Mouse (Mus musculus): ENCODE results near the gene Anapc10. TPM values are rescaled to one million over a fixed set of nuclear protein-coding genes. Genes with fewer than 3 reads are reported as not detected.
"Not testable (repeated sequence)": the region's sequence is repeated elsewhere in the genome, so short reads cannot be mapped to it uniquely, and the experiment has no call there.

Anapc10 gene
- polyA plus RNA-seq (2015; fragmentation: Nextera tagmentation; extraction: Ambion mirVana), result 40.6 and 48.4 TPM in 2 replicates

DNA sequence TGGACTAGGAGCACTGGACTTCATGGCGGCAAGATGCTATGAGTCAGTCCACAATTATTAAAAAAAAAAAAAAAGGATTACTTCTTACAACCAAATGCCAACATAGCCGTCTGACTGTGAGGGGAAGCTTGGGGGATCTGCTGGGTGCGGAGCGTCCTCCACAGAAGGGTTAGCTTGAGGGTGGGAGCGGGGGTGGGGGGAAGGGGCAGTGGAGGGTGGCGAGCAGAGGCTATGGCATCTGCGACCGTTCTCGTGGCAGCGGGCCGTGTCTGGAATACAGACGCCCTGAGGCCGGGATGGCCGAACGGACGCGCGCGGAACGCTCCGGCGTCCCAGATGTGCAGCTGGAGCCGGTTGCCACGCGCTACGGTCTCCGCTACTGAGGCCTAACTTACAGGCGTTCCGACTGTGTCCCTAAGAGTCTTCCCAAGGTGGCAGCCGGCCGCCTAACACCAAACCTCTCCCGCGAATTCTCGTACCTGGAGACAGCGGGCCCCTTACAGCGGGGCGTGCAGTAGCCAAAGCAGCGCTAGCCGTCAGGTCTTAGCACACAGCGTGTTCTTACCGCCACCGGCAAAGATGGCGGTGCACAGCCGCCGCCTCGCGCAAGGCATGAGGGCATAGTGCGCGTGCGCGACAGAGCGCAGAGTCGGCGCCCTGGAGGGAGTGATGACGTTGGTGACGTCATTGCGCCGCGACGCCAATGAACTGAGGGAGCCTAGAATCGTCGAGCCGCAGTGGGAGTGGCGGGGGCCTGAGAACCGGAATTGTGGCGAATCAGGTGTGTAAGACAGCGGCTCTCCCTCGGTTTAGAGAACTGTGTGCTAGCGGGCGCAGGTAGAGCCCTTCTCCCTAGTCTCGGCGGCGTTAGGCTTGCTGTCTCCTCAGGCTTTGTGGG is at the start of gene Anapc10, which contains the start of gene Abce1:
TSS of gene Anapc10 (plus strand) at position 757 of the 898 bp plus-strand sequence.
TSS of gene Abce1 (minus strand) at position 677 of the 898 bp plus-strand sequence.
- peak within 1 kb of the TSS; percentile 78 for H3K27ac ChIP-seq (ENCODE audit: low read length)
- no peaks in the 10 kb centered on the region for H3K9me3 ChIP-seq (ENCODE audit: control insufficient read depth, low read length)
- H3K4me2 ChIP-seq (ENCODE audit: low read length), result peak within 1 kb of the TSS; percentile 63
- H3K36me3 ChIP-seq (ENCODE audit: control insufficient read depth, insufficient read depth), result peaks cover 7% of the 10 kb centered on the region; the same call in 1 of the 2 replicates
- under 1% methylated on average over 73 of the region's 73 CpGs for WGBS
- peaks cover 6% of the 10 kb centered on the region for H3K4me1 ChIP-seq (replicated peaks; ENCODE audit: control insufficient read depth, insufficient read depth, low read length)
- peak within 1 kb of the TSS; percentile 90 for H3K4me3 ChIP-seq (replicated peaks; ENCODE audit: low read length)
- peak within 1 kb of the TSS; percentile 81 for H3K9ac ChIP-seq (replicated peaks; ENCODE audit: low read depth, low read length)
- peak; percentile 99 for ATAC-seq
- H3K27me3 ChIP-seq (replicated peaks; ENCODE audit: control insufficient read depth, insufficient read depth, low read length), result no peaks in the 10 kb centered on the region

- H3K4me3 ChIP-seq (replicated peaks; ENCODE audit: low read length), result no peak overlapping the region
- WGBS, result 85% methylated on average over 4 of the region's 4 CpGs
- H3K9ac ChIP-seq (replicated peaks; ENCODE audit: low read depth, low read length), result no peak overlapping the region
- H3K4me2 ChIP-seq (ENCODE audit: low read length), result no peak overlapping the region
- H3K4me1 ChIP-seq (replicated peaks; ENCODE audit: control insufficient read depth, insufficient read depth, low read length), result peaks cover 4% of the 10 kb centered on the region; the same call in 1 of the 2 replicates
- peaks cover 11% of the 10 kb centered on the region for H3K36me3 ChIP-seq (ENCODE audit: control insufficient read depth, insufficient read depth)
- H3K27ac ChIP-seq (ENCODE audit: low read length), result no peak overlapping the region
- H3K27me3 ChIP-seq (replicated peaks; ENCODE audit: control insufficient read depth, insufficient read depth, low read length), result no peaks in the 10 kb centered on the region
- ATAC-seq, result no peak
- no peaks in the 10 kb centered on the region for H3K9me3 ChIP-seq (ENCODE audit: control insufficient read depth, low read length)
These were observed 35.2 kb upstream of the Anapc10 start for GRCm38 (mm10) chr8:79676461-79676860.

DNA sequence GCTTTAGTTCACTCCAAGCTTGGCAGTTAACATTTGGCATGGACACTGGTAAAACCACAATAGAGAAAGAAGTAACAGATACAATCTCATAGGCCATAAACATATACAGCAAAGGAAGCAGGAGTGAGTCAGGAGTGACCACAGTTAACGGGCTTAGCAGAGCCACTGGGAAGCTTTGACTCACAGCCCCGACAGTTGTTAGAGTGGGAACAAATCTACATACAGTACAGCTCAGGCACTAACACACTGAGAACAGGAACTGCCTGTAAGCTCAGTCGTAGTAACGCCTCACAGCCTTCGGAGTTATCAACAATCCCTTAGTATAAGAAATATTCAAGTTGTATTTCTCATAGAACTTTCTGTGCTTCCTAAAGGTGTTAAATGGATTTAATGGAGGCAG is 32.6 kb upstream of the Anapc10 start:
- ATAC-seq, result no peak
- Histone ChIP-seq H3K27ac (ENCODE audit: low read length) (no peak overlapping the region), H3K4me1 (replicated peaks; ENCODE audit: control insufficient read depth, insufficient read depth, low read length) (peaks cover 4% of the 10 kb centered on the region; the same call in 1 of the 2 replicates), H3K4me2 (ENCODE audit: low read length) (no peak overlapping the region), H3K9me3 (ENCODE audit: control insufficient read depth, low read length) (no peaks in the 10 kb centered on the region), H3K27me3 (replicated peaks; ENCODE audit: control insufficient read depth, insufficient read depth, low read length) (no peaks in the 10 kb centered on the region), H3K4me3 (replicated peaks; ENCODE audit: low read length) (no peak overlapping the region), H3K36me3 (ENCODE audit: control insufficient read depth, insufficient read depth) (peaks cover 7% of the 10 kb centered on the region), H3K9ac (replicated peaks; ENCODE audit: low read depth, low read length) (no peak overlapping the region)
- 66% methylated on average over 5 of the region's 5 CpGs for WGBS

DNA sequence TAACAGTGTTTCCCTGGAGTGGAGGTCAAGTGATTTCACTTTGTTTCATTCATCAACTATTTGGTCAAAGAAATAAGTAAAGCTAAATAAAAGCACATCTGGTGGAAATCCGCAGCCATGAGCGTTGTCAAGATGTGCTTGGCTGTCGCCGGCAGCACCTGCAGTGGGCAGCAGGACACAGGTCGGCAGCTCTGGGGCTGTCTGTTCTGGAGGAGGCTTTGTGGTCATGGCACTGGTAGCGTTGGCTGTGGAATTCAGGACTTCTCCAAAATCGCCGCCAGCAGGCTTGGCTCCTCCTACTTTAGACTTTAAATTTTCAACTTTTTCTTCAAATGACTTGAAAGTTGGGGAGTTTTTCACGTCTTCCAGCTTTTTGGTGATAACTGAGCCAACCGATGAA is 31.5 kb upstream of the Anapc10 start:
- H3K27me3 ChIP-seq (replicated peaks; ENCODE audit: control insufficient read depth, insufficient read depth, low read length); ATAC-seq; H3K4me1 ChIP-seq (replicated peaks; ENCODE audit: control insufficient read depth, insufficient read depth, low read length); H3K9ac ChIP-seq (replicated peaks; ENCODE audit: low read depth, low read length); H3K4me2 ChIP-seq (ENCODE audit: low read length); H3K36me3 ChIP-seq (ENCODE audit: control insufficient read depth, insufficient read depth); H3K4me3 ChIP-seq (replicated peaks; ENCODE audit: low read length); H3K27ac ChIP-seq (ENCODE audit: low read length); H3K9me3 ChIP-seq (ENCODE audit: control insufficient read depth, low read length): not testable (repeated sequence)
- WGBS, result 49% methylated on average over 10 of the region's 10 CpGs

DNA sequence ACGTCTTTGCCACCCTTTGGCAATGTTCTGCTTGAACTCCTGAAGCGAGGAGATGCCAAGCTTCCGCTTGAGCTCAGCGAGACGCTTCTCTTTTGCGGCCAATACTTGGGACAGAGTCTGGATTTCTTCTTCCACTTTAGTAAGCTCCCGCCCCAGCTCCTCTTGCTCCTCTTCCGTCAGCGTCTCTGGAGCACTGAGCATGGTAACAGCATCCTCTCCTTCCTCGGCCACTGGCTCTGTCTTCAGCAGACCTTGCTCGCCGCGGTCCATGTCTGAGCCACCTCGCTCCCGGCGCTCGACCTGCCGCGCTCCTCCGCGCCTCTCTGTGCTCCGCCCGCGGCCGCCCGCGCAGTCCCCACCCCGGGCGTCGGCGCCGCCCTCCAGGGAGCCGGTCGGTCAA is 31.1 kb upstream of the Anapc10 start:
- peaks cover 12% of the 10 kb centered on the region for H3K36me3 ChIP-seq (ENCODE audit: control insufficient read depth, insufficient read depth)
- no peaks in the 10 kb centered on the region for H3K9me3 ChIP-seq (ENCODE audit: control insufficient read depth, low read length)
- H3K9ac ChIP-seq (replicated peaks; ENCODE audit: low read depth, low read length), result 0 out of 2 replicates have a peak overlapping the region, but pooled peaks have one; percentile 32
- H3K27me3 ChIP-seq (replicated peaks; ENCODE audit: control insufficient read depth, insufficient read depth, low read length), result no peaks in the 10 kb centered on the region
- ATAC-seq, result peak; percentile 43
- peak overlapping the region; percentile 24 for H3K4me3 ChIP-seq (replicated peaks; ENCODE audit: low read length)
- no peak overlapping the region for H3K27ac ChIP-seq (ENCODE audit: low read length)
- peak overlapping the region; percentile 45 for H3K4me2 ChIP-seq (ENCODE audit: low read length)
- peaks cover 4% of the 10 kb centered on the region; the same call in 1 of the 2 replicates for H3K4me1 ChIP-seq (replicated peaks; ENCODE audit: control insufficient read depth, insufficient read depth, low read length)
- 12% methylated on average over 34 of the region's 34 CpGs for WGBS

- WGBS, result 49% methylated on average over 2 of the region's 2 CpGs
- H3K4me1 ChIP-seq (replicated peaks; ENCODE audit: control insufficient read depth, insufficient read depth, low read length), result peaks cover 4% of the 10 kb centered on the region; the same call in 1 of the 2 replicates
- H3K4me2 ChIP-seq (ENCODE audit: low read length), result peak overlapping the region; percentile 45
- H3K4me3 ChIP-seq (replicated peaks; ENCODE audit: low read length), result peak overlapping the region; percentile 24
- ATAC-seq, result peak; percentile 41; the same call in 1 of the 2 replicates
- H3K9ac ChIP-seq (replicated peaks; ENCODE audit: low read depth, low read length), result 0 out of 2 replicates have a peak overlapping the region, but pooled peaks have one; percentile 32
- H3K36me3 ChIP-seq (ENCODE audit: control insufficient read depth, insufficient read depth), result peaks cover 12% of the 10 kb centered on the region
- no peaks in the 10 kb centered on the region for H3K27me3 ChIP-seq (replicated peaks; ENCODE audit: control insufficient read depth, insufficient read depth, low read length)
- H3K27ac ChIP-seq (ENCODE audit: low read length), result no peak overlapping the region
- no peaks in the 10 kb centered on the region for H3K9me3 ChIP-seq (ENCODE audit: control insufficient read depth, low read length)
These were observed 30.7 kb upstream of the Anapc10 start for GRCm38 (mm10) chr8:79680965-79681364.

DNA sequence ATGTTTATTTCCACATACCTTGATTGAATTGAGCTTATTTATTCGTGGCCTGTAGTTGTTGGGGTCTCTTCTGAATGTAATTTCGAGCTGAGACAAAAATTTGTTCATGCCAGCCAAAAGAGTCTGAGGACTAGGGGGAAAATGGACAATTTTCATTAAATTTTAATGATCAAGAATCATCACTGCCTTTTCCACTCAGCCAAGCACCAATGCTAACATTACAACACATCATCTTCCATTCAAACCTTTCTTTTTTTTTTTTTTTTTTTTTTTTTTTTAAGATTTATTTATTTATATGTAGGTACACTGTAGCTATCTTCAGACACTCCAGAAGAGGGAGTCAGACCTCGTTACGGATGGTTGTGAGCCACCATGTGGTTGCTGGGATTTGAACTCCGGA is 25.7 kb upstream of the Anapc10 start:
- H3K9ac ChIP-seq (replicated peaks; ENCODE audit: low read depth, low read length); H3K4me3 ChIP-seq (replicated peaks; ENCODE audit: low read length); H3K27me3 ChIP-seq (replicated peaks; ENCODE audit: control insufficient read depth, insufficient read depth, low read length); H3K9me3 ChIP-seq (ENCODE audit: control insufficient read depth, low read length); ATAC-seq; H3K4me2 ChIP-seq (ENCODE audit: low read length); H3K4me1 ChIP-seq (replicated peaks; ENCODE audit: control insufficient read depth, insufficient read depth, low read length); H3K27ac ChIP-seq (ENCODE audit: low read length): not testable (repeated sequence)
- WGBS, result 96% methylated on average over 3 of the region's 5 CpGs
- H3K36me3 ChIP-seq (ENCODE audit: control insufficient read depth, insufficient read depth), result peaks cover 39% of the 10 kb centered on the region

DNA sequence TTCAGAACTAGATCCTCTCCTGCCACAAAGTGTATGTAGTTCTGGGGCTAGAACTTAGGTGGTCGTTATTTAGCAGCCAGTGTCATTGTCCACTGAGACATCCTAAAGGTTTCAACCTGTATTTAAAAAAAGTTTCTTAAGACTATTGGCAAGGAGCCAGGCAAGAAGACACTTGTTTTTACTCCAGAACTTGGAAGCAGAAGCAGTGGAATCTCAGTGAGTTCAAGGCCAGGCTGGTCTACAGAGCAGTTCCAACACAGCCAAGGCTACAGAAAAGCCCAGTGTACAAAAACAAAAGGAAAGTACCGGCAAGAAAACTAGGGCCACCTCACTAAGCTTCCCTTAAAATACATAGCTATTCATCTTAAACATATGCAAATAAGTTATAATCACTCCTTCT is 19.1 kb upstream of the Anapc10 start:
- WGBS, result 81% methylated on average over 2 of the region's 2 CpGs
- no peak overlapping the region for H3K27ac ChIP-seq (ENCODE audit: low read length)
- ATAC-seq, result no peak

GRCm38 (mm10) chr8:79706687-79707086 is 4.9 kb upstream of the Anapc10 start:
- H3K4me3 ChIP-seq (replicated peaks; ENCODE audit: low read length), result no peak overlapping the region
- no peaks in the 10 kb centered on the region for H3K4me1 ChIP-seq (replicated peaks; ENCODE audit: control insufficient read depth, insufficient read depth, low read length)
- H3K27me3 ChIP-seq (replicated peaks; ENCODE audit: control insufficient read depth, insufficient read depth, low read length), result no peaks in the 10 kb centered on the region
- no peaks in the 10 kb centered on the region for H3K9me3 ChIP-seq (ENCODE audit: control insufficient read depth, low read length)
- WGBS, result 95% methylated on average over 3 of the region's 3 CpGs
- no peak for ATAC-seq
- peaks cover 27% of the 10 kb centered on the region for H3K36me3 ChIP-seq (ENCODE audit: control insufficient read depth, insufficient read depth)
- no peak overlapping the region for H3K4me2 ChIP-seq (ENCODE audit: low read length)
- no peak overlapping the region for H3K27ac ChIP-seq (ENCODE audit: low read length)
- no peak overlapping the region for H3K9ac ChIP-seq (replicated peaks; ENCODE audit: low read depth, low read length)

More for the DNA sequence above, 19.1 kb upstream of the Anapc10 start:
- no peak overlapping the region for H3K9ac ChIP-seq (replicated peaks; ENCODE audit: low read depth, low read length)
- no peaks in the 10 kb centered on the region for H3K9me3 ChIP-seq (ENCODE audit: control insufficient read depth, low read length)
- H3K4me3 ChIP-seq (replicated peaks; ENCODE audit: low read length), result no peak overlapping the region
- H3K4me1 ChIP-seq (replicated peaks; ENCODE audit: control insufficient read depth, insufficient read depth, low read length), result no peaks in the 10 kb centered on the region
- no peaks in the 10 kb centered on the region for H3K27me3 ChIP-seq (replicated peaks; ENCODE audit: control insufficient read depth, insufficient read depth, low read length)
- H3K4me2 ChIP-seq (ENCODE audit: low read length), result no peak overlapping the region
- peaks cover 35% of the 10 kb centered on the region for H3K36me3 ChIP-seq (ENCODE audit: control insufficient read depth, insufficient read depth)
